27 mouse cellular contexts compared by ENCODE assay signal in genomic region chr10:12124272-12124671, GRCm38 (mm10).
DNase-seq lines count a peak whose midpoint lies in the region; ATAC-seq and TF ChIP-seq lines count a peak whose summit lies in the region.
"Had no signal": no experiment of that assay in that cellular context is flagged by ENCODE, and none has a peak within 500 bp of the region (broad histone marks: within the 10 kb centered on the region; RNA-seq: fewer than 3 reads in every experiment).

No protein-coding gene starts in this region.

- WGBS in limb, embryonic 14.5 days = 35% methylated on average over 2 of the region's 2 CpGs
- 80% methylated on average over 2 of the region's 2 CpGs for WGBS in limb, embryonic 10.5 days
- WGBS in hindbrain, embryonic 13.5 days = 19% methylated on average over 2 of the region's 2 CpGs

- H3K36me3 ChIP-seq in limb, embryonic 14.5 days (ENCODE audit: control insufficient read depth, insufficient read depth, low read length) = no peaks in the 10 kb centered on the region
- no peaks in the 10 kb centered on the region for H3K36me3 ChIP-seq in limb, embryonic 10.5 days
- no peaks in the 10 kb centered on the region for H3K36me3 ChIP-seq in hindbrain, embryonic 13.5 days
- H3K36me3 ChIP-seq: embryonic facial prominence, embryonic 12.5 days; embryonic facial prominence, embryonic 15.5 days; heart, embryonic 10.5 days; heart, embryonic 13.5 days; hindbrain, embryonic 12.5 days had no signal

- H3K4me1 ChIP-seq in limb, embryonic 14.5 days (ENCODE audit: control insufficient read depth, insufficient read depth, low read length) = no peaks in the 10 kb centered on the region
- H3K4me1 ChIP-seq in limb, embryonic 10.5 days = no peaks in the 10 kb centered on the region
- H3K4me1 ChIP-seq in hindbrain, embryonic 13.5 days (replicated peaks) = no peaks in the 10 kb centered on the region
- H3K4me1 ChIP-seq: embryonic facial prominence, embryonic 12.5 days; embryonic facial prominence, embryonic 15.5 days; heart, embryonic 10.5 days; heart, embryonic 13.5 days; hindbrain, embryonic 12.5 days had no signal

- no peaks in the 10 kb centered on the region for H3K9me3 ChIP-seq in limb, embryonic 14.5 days (ENCODE audit: control insufficient read depth, low read length)
- no peaks in the 10 kb centered on the region for H3K9me3 ChIP-seq in limb, embryonic 10.5 days (replicated peaks)
- H3K9me3 ChIP-seq in hindbrain, embryonic 13.5 days = no peaks in the 10 kb centered on the region
- H3K9me3 ChIP-seq: embryonic facial prominence, embryonic 12.5 days; embryonic facial prominence, embryonic 15.5 days; heart, embryonic 10.5 days; heart, embryonic 13.5 days; hindbrain, embryonic 12.5 days had no signal

- H3K4me3 ChIP-seq in limb, embryonic 14.5 days (replicated peaks; ENCODE audit: low read length) = no peak overlapping the region
- no peak overlapping the region for H3K4me3 ChIP-seq in limb, embryonic 10.5 days
- no peak overlapping the region for H3K4me3 ChIP-seq in hindbrain, embryonic 13.5 days
- H3K4me3 ChIP-seq: embryonic facial prominence, embryonic 12.5 days; embryonic facial prominence, embryonic 15.5 days; heart, adult 2 months; heart, embryonic 10.5 days; heart, embryonic 13.5 days; hindbrain, embryonic 12.5 days had no signal

- DNase-seq in limb, embryonic 14.5 days (ENCODE audit: low spot score) = peak; percentile 19
- no peak for DNase-seq in limb, embryonic 10.5 days (ENCODE audit: low spot score)
- DNase-seq in 3T3-L1 (ENCODE audit: low read depth, low spot score) (peak; percentile 20), NIH3T3 (ENCODE audit: low read depth) (peak; percentile 15)
- peak; percentile 7 for DNase-seq in brain, adult 2 months (ENCODE audit: low read depth, low spot score)
- DNase-seq in lung, postnatal 14 days = no peak
- DNase-seq: adrenal gland, adult 8-10 months; adrenal gland, postnatal 36 days; cerebellum, adult 11 months; cerebellum, adult 9-11 months; cerebellum, postnatal 25 days; forebrain, postnatal 0 days; gastrocnemius, postnatal 25 days; heart, adult 2 months; heart, postnatal 14 days; heart, postnatal 4 days had no signal

- TF ChIP-seq POLR2A in limb, embryonic 14.5 days (IDR thresholded peaks at IDR 0.05; ENCODE audit: borderline replicate concordance, extremely low read depth, insufficient read depth, insufficient read length) = no peak

- no peak overlapping the region for H3K9ac ChIP-seq in limb, embryonic 14.5 days (ENCODE audit: low read depth, low read length, severe bottlenecking)
- no peak overlapping the region for H3K9ac ChIP-seq in hindbrain, embryonic 13.5 days
- H3K9ac ChIP-seq: embryonic facial prominence, embryonic 12.5 days; embryonic facial prominence, embryonic 15.5 days; forebrain, postnatal 0 days; heart, embryonic 13.5 days; hindbrain, embryonic 12.5 days had no signal

- H3K4me2 ChIP-seq in limb, embryonic 14.5 days (replicated peaks; ENCODE audit: low read depth, low read length, severe bottlenecking) = no peak overlapping the region
- H3K4me2 ChIP-seq in hindbrain, embryonic 13.5 days = no peak overlapping the region
- H3K4me2 ChIP-seq: embryonic facial prominence, embryonic 12.5 days; embryonic facial prominence, embryonic 15.5 days; heart, embryonic 13.5 days; hindbrain, embryonic 12.5 days had no signal

- ATAC-seq in limb, embryonic 14.5 days (ENCODE audit: low FRiP score, low read depth) = 0 out of 2 replicates have a peak, but pooled peaks have one; percentile 34
- no peak for ATAC-seq in granulocyte monocyte progenitor cell, adult 5-6 weeks (replicated peaks; ENCODE audit: poor library complexity, severe bottlenecking)
- no peak for ATAC-seq in hindbrain, embryonic 13.5 days (ENCODE audit: low FRiP score)
- ATAC-seq: forebrain, embryonic 14.5 days; forebrain, postnatal 0 days; hindbrain, embryonic 16.5 days; inflammation-experienced regulatory T-cells, adult 6 months; intestine, embryonic 16.5 days had no signal

- no peak overlapping the region for H3K27ac ChIP-seq in limb, embryonic 14.5 days (replicated peaks; ENCODE audit: low read depth, low read length)
- H3K27ac ChIP-seq in limb, embryonic 10.5 days = no peak overlapping the region
- no peak overlapping the region for H3K27ac ChIP-seq in hindbrain, embryonic 13.5 days
- H3K27ac ChIP-seq: embryonic facial prominence, embryonic 12.5 days; embryonic facial prominence, embryonic 15.5 days; heart, adult 2 months; heart, embryonic 10.5 days; heart, embryonic 13.5 days; hindbrain, embryonic 12.5 days had no signal

- H3K27me3 ChIP-seq in limb, embryonic 14.5 days (ENCODE audit: control insufficient read depth, insufficient read depth, low read length) = no peaks in the 10 kb centered on the region
- no peaks in the 10 kb centered on the region for H3K27me3 ChIP-seq in limb, embryonic 10.5 days (ENCODE audit: low read depth, poor library complexity, severe bottlenecking)
- no peaks in the 10 kb centered on the region for H3K27me3 ChIP-seq in hindbrain, embryonic 13.5 days
- H3K27me3 ChIP-seq: embryonic facial prominence, embryonic 12.5 days; embryonic facial prominence, embryonic 15.5 days; heart, embryonic 13.5 days; hindbrain, embryonic 12.5 days had no signal

Comparison
In these comparisons a context has a peak if more than half of its experiments do, and no peak if none do; other contexts are left out.
1. DNase-seq: peak in limb, embryonic 14.5 days (single experiment), 3T3-L1 (single experiment), NIH3T3 (single experiment) and brain, adult 2 months (single experiment); none in limb, embryonic 10.5 days (single experiment) and lung, postnatal 14 days (single experiment).